Mouse (Mus musculus) liver, embryonic 16.5 days (tissue): ENCODE data around the gene Frmpd2. TPM values are rescaled to one million over a fixed set of nuclear protein-coding genes. Genes with fewer than 3 reads are reported as not detected.

Source experiments
- ATAC-seq: fragments of 200-750 bp; cut with Nextera tagmentation; 2 replicates; pipeline ENCODE4 v1.8.0; 2017; ENCODE audit warnings: low read depth, mild to moderate bottlenecking, moderate number of reproducible peaks, moderate library complexity
- H3K27ac ChIP-seq: fragments of 300-500 bp; sonication (generic); 2 replicates; pipeline ENCODE4 v1.5.1; 2014; ENCODE audit warnings: mild to moderate bottlenecking, low read length
- H3K27me3 ChIP-seq: fragments of 300-500 bp; sonication (generic); 2 replicates; pipeline ENCODE4 v1.6.1; 2014; ENCODE audit warnings: low read depth, low read length, mixed read lengths; ENCODE audit not compliant: control insufficient read depth, insufficient read depth
- H3K36me3 ChIP-seq: fragments of 300-500 bp; sonication (generic); 2 replicates; pipeline ENCODE4 v1.6.1; 2014; ENCODE audit warnings: mild to moderate bottlenecking; ENCODE audit not compliant: control insufficient read depth, insufficient read depth
- H3K4me1 ChIP-seq: fragments of 300-500 bp; sonication (generic); 2 replicates; pipeline ENCODE4 v1.6.1; 2014; ENCODE audit warnings: low read depth, low read length, mixed read lengths; ENCODE audit not compliant: control insufficient read depth
- H3K4me2 ChIP-seq: fragments of 300-500 bp; sonication (generic); 2 replicates; pipeline ENCODE4 v1.6.1; 2014; ENCODE audit warnings: low read depth, low read length, mixed read lengths
- H3K4me3 ChIP-seq: fragments of 300-500 bp; sonication (generic); 2 replicates; pipeline ENCODE4 v1.5.1; 2014; ENCODE audit warnings: low read depth, mild to moderate bottlenecking, low read length
- H3K9ac ChIP-seq: fragments of 300-500 bp; sonication (generic); 2 replicates; pipeline ENCODE4 v1.6.1; 2014; ENCODE audit warnings: low read depth, low read length
- H3K9me3 ChIP-seq: fragments of 300-500 bp; sonication (generic); replicated peaks from 2 replicates; pipeline ENCODE4 v1.6.1; 2016; ENCODE audit warnings: low read length; ENCODE audit not compliant: control insufficient read depth
- WGBS: fragments of 180-500 bp; shearing (Covaris S2); extraction: QIAGEN DNeasy Blood & Tissue Kit; methylation state at CpG from one replicate; pipeline ENCODE4 v1.1.7; 2014; ENCODE audit not compliant: insufficient replicate concordance; 5-methylcytosine and 5-hydroxymethylcytosine counted together
- polyA plus RNA-seq: library from polyadenylated mRNA; unstranded; fragments of >200 nt; fragmentation: Nextera tagmentation; extraction: Ambion mirVana; gene quantifications from 2 replicates; pipeline ENCODE4 v1.2.1, GENCODE M21; 2015

Gene Frmpd2
- polyA plus RNA-seq, 1 experiment from 2014 or later: not detected

GRCm38 (mm10) chr14:33548650-33549049, 77.2 kb downstream of the Frmpd2 start:
- 39% methylated on average over 3 of the region's 3 CpGs for WGBS
- Histone ChIP-seq H3K4me2 (no peak overlapping the region), H3K9ac (no peak overlapping the region), H3K4me3 (no peak overlapping the region), H3K9me3 (no peaks in the 10 kb centered on the region), H3K27me3 (no peaks in the 10 kb centered on the region), H3K36me3 (no peaks in the 10 kb centered on the region), H3K4me1 (no peaks in the 10 kb centered on the region), H3K27ac (no peak overlapping the region)
- ATAC-seq: no peak

GRCm38 (mm10) chr14:33549856-33550255, 78.4 kb downstream of the Frmpd2 start:
- Histone ChIP-seq H3K27ac (no peak overlapping the region), H3K9ac (no peak overlapping the region), H3K27me3 (no peaks in the 10 kb centered on the region), H3K4me2 (no peak overlapping the region), H3K9me3 (no peaks in the 10 kb centered on the region), H3K36me3 (no peaks in the 10 kb centered on the region), H3K4me1 (no peaks in the 10 kb centered on the region), H3K4me3 (no peak overlapping the region)
- ATAC-seq: no peak
- WGBS: 50% methylated on average over 6 of the region's 6 CpGs

- H3K4me3 ChIP-seq: no peak overlapping the region
- WGBS: 36% methylated on average over 6 of the region's 6 CpGs
- no peaks in the 10 kb centered on the region for H3K4me1 ChIP-seq
- H3K4me2 ChIP-seq: no peak overlapping the region
- H3K27me3 ChIP-seq: no peaks in the 10 kb centered on the region
- ATAC-seq: no peak
- no peak overlapping the region for H3K27ac ChIP-seq
- H3K36me3 ChIP-seq: no peaks in the 10 kb centered on the region
- no peak overlapping the region for H3K9ac ChIP-seq
- no peaks in the 10 kb centered on the region for H3K9me3 ChIP-seq
These were observed 99.2 kb downstream of the Frmpd2 start for GRCm38 (mm10) chr14:33570737-33571136.

GRCm38 (mm10) chr14:33573643-33574042, 102.1 kb downstream of the Frmpd2 start:
- Histone ChIP-seq H3K4me3 (no peak overlapping the region), H3K9ac (no peak overlapping the region), H3K27ac (no peak overlapping the region), H3K4me1 (no peaks in the 10 kb centered on the region), H3K9me3 (no peaks in the 10 kb centered on the region), H3K27me3 (no peaks in the 10 kb centered on the region), H3K36me3 (no peaks in the 10 kb centered on the region), H3K4me2 (no peak overlapping the region)
- WGBS: 59% methylated on average over 3 of the region's 3 CpGs
- ATAC-seq: no peak

- Histone ChIP-seq H3K9me3 (no peaks in the 10 kb centered on the region), H3K4me1 (no peaks in the 10 kb centered on the region), H3K4me3 (no peak overlapping the region), H3K27me3 (no peaks in the 10 kb centered on the region), H3K9ac (no peak overlapping the region), H3K4me2 (no peak overlapping the region), H3K36me3 (no peaks in the 10 kb centered on the region), H3K27ac (no peak overlapping the region)
- ATAC-seq: no peak
- 53% methylated on average over 7 of the region's 7 CpGs for WGBS
These were observed 108.4 kb downstream of the Frmpd2 start for GRCm38 (mm10) chr14:33579771-33580484.

- Histone ChIP-seq H3K4me3 (no peak within 1 kb of the TSS), H3K36me3 (no peaks in the 10 kb centered on the region), H3K9me3 (no peaks in the 10 kb centered on the region), H3K9ac (no peak within 1 kb of the TSS), H3K27ac (no peak within 1 kb of the TSS), H3K4me2 (no peak within 1 kb of the TSS), H3K27me3 (no peaks in the 10 kb centered on the region), H3K4me1 (no peaks in the 10 kb centered on the region)
- no peak for ATAC-seq
- 55% methylated on average over 14 of the region's 14 CpGs for whole genome bisulfite sequencing
These were observed 117.5 kb downstream of the Frmpd2 start, which contains the start of gene Ptpn20 for GRCm38 (mm10) chr14:33588951-33589350. Ptpn20 (plus strand) TSS chr14:33589207.

- H3K27ac ChIP-seq: no peak overlapping the region
- no peak for ATAC-seq
- 75% methylated on average over 9 of the region's 9 CpGs for WGBS
These were observed 127.1 kb downstream of the Frmpd2 start for GRCm38 (mm10) chr14:33598376-33599130.

GRCm38 (mm10) chr14:33607431-33607830, 135.9 kb downstream of the Frmpd2 start:
- WGBS: 73% methylated on average over 10 of the region's 10 CpGs
- Histone ChIP-seq H3K27ac (no peak overlapping the region), H3K4me3 (no peak overlapping the region), H3K27me3 (no peaks in the 10 kb centered on the region), H3K9ac (no peak overlapping the region), H3K4me1 (no peaks in the 10 kb centered on the region), H3K9me3 (no peaks in the 10 kb centered on the region), H3K4me2 (no peak overlapping the region), H3K36me3 (no peaks in the 10 kb centered on the region)
- ATAC-seq: no peak

More at GRCm38 (mm10) chr14:33598376-33599130, 127.1 kb downstream of the Frmpd2 start:
- no peak overlapping the region for H3K4me3 ChIP-seq
- no peaks in the 10 kb centered on the region for H3K4me1 ChIP-seq
- no peak overlapping the region for H3K4me2 ChIP-seq
- H3K9ac ChIP-seq: no peak overlapping the region
- no peaks in the 10 kb centered on the region for H3K36me3 ChIP-seq
- no peaks in the 10 kb centered on the region for H3K9me3 ChIP-seq
- no peaks in the 10 kb centered on the region for H3K27me3 ChIP-seq
